Comparison of ENCODE assay signal across 9 mouse cellular contexts in the genomic region with DNA sequence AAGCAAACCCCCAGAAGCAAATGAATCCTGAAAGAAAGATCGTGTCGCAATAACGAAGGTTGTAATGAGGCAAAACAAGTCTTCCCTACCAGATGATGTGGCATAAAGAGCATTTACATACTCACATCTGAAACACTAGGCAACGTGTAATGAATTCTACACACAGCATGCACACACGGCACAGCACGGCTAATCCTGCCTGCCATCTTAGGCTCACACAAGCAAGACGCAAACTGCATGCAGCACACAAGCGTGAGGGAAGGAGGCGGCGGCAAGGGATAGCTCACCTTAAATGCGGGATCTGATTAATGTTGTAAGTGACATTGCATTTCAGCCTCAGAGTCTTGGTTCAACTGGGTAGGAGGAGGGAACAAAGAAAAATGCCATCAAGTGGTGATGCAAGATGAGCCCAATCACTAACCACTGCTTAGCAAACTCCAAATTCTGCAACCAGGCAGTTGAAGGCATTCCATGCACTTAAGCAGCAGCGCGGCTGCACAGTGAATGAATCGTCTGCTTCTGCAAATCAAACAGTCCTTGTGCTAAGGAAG. TPM values are rescaled to one million over a fixed set of nuclear protein-coding genes. Genes with fewer than 3 reads are reported as not detected.
DNase-seq lines count a peak whose midpoint lies in the region; ATAC-seq lines count a peak whose summit lies in the region.
"Had no signal": no experiment of that assay in that cellular context is flagged by ENCODE, and none has a peak within 500 bp of the region (broad histone marks: within the 10 kb centered on the region; RNA-seq: fewer than 3 reads in every experiment).

No protein-coding gene starts in this region.

- no peak overlapping the region for H3K4me3 ChIP-seq in heart, embryonic 11.5 days (ENCODE audit: low read depth, low read length)
- H3K4me3 ChIP-seq in forebrain, embryonic 12.5 days (replicated peaks): peak overlapping the region; percentile 27
- peak overlapping the region; percentile 24 for H3K4me3 ChIP-seq in midbrain, embryonic 12.5 days

- no peak overlapping the region for H3K9ac ChIP-seq in heart, embryonic 11.5 days (ENCODE audit: low read depth, low read length)
- peak overlapping the region; percentile 54 for H3K9ac ChIP-seq in forebrain, embryonic 12.5 days
- H3K9ac ChIP-seq in midbrain, embryonic 12.5 days (replicated peaks): peak overlapping the region; percentile 29

- H3K4me2 ChIP-seq in heart, embryonic 11.5 days: peak overlapping the region; percentile 41
- H3K4me2 ChIP-seq in forebrain, embryonic 12.5 days: peak overlapping the region; percentile 44
- peak overlapping the region; percentile 45 for H3K4me2 ChIP-seq in midbrain, embryonic 12.5 days (replicated peaks)

- no peak for ATAC-seq in heart, embryonic 11.5 days (replicated peaks; ENCODE audit: insufficient number of reproducible peaks, low FRiP score, low TSS enrichment)
- peak; percentile 74 for ATAC-seq in forebrain, embryonic 12.5 days (ENCODE audit: low FRiP score)
- ATAC-seq in midbrain, embryonic 12.5 days (ENCODE audit: low FRiP score, low read depth): peak; percentile 66

- H3K36me3 ChIP-seq in heart, embryonic 11.5 days (ENCODE audit: control insufficient read depth, insufficient read depth, low read length): no peaks in the 10 kb centered on the region
- no peaks in the 10 kb centered on the region for H3K36me3 ChIP-seq in forebrain, embryonic 12.5 days (replicated peaks)
- no peaks in the 10 kb centered on the region for H3K36me3 ChIP-seq in midbrain, embryonic 12.5 days

- H3K4me1 ChIP-seq in heart, embryonic 11.5 days (ENCODE audit: control insufficient read depth, insufficient read depth, low read length): peaks cover 45% of the 10 kb centered on the region
- peaks cover 47% of the 10 kb centered on the region for H3K4me1 ChIP-seq in forebrain, embryonic 12.5 days
- H3K4me1 ChIP-seq in midbrain, embryonic 12.5 days: peaks cover 26% of the 10 kb centered on the region

- DNase-seq in heart, adult 18-20 months: no peak
- DNase-seq in MN1 (ENCODE audit: low spot score): peak; percentile 84
- DNase-seq in urinary bladder, adult 18-20 months (ENCODE audit: low spot score in 2 of 2): no peak
- no peak for DNase-seq in testis, postnatal 10 days (ENCODE audit: low spot score)
- DNase-seq in thymus, postnatal 10 days (ENCODE audit: low spot score in 2 of 2): no peak

- H3K27me3 ChIP-seq in heart, embryonic 11.5 days (ENCODE audit: control insufficient read depth, insufficient read depth, low read length): no peaks in the 10 kb centered on the region
- no peaks in the 10 kb centered on the region; the same call in 1 of the 2 replicates for H3K27me3 ChIP-seq in forebrain, embryonic 12.5 days
- peaks cover 12% of the 10 kb centered on the region for H3K27me3 ChIP-seq in midbrain, embryonic 12.5 days

- H3K9me3 ChIP-seq in heart, embryonic 11.5 days (replicated peaks; ENCODE audit: control insufficient read depth, low read length): no peaks in the 10 kb centered on the region
- no peaks in the 10 kb centered on the region for H3K9me3 ChIP-seq in forebrain, embryonic 12.5 days
- no peaks in the 10 kb centered on the region for H3K9me3 ChIP-seq in midbrain, embryonic 12.5 days

- 47% methylated on average over 14 of the region's 14 CpGs for WGBS in heart, embryonic 11.5 days (ENCODE audit: insufficient replicate concordance)
- WGBS in forebrain, embryonic 12.5 days: 15% methylated on average over 14 of the region's 14 CpGs
- WGBS in midbrain, embryonic 12.5 days: 27% methylated on average over 14 of the region's 14 CpGs

- peak overlapping the region; percentile 50 for H3K27ac ChIP-seq in heart, embryonic 11.5 days (ENCODE audit: low read depth, low read length)
- H3K27ac ChIP-seq in forebrain, embryonic 12.5 days: peak overlapping the region; percentile 84
- H3K27ac ChIP-seq in midbrain, embryonic 12.5 days (replicated peaks): peak overlapping the region; percentile 87
- H3K27ac ChIP-seq: macrophage had no signal

RNA-seq across cellular contexts. Expression of gene Zbtb38, which starts 20.6 kb away (rescaled TPM):
- polyA plus RNA-seq in heart, embryonic 11.5 days (2014; fragmentation: Nextera tagmentation; extraction: Ambion mirVana): 22.7 and 24.7 TPM in 2 replicates
- 10 to 100 TPM; 34.7 to 42.9 TPM for total RNA-seq in heart, adult 18-20 months (2021)
- 14.7 and 15.7 TPM in 2 replicates for polyA plus RNA-seq in forebrain, embryonic 12.5 days (2016; fragmentation: Nextera tagmentation; extraction: Ambion mirVana)
- polyA plus RNA-seq in midbrain, embryonic 12.5 days (2016; fragmentation: Nextera tagmentation; extraction: Ambion mirVana): 17.7 and 19.4 TPM in 2 replicates
